Mouse (Mus musculus) right cerebral cortex, adult 18-20 months (tissue): ENCODE data around the gene Srl.
A peak's percentile ranks its signal among the peaks of the same experiment; 100 is the strongest.
"Not testable (repeated sequence)": the region's sequence is repeated elsewhere in the genome, so short reads cannot be mapped to it uniquely, and the experiment has no call there.

Experiments
- DNase-seq: peaks from one replicate; pipeline ENCODE4 v3.0.0; 2022; ENCODE audit warnings: mixed read lengths

Gene Srl

GRCm38 (mm10) chr16:4541501-4542198, at the start of gene Srl:
Gene Srl, minus strand, starts transcription at chr16:4541816.
- DNase-seq: peak; percentile 100

- DNase-seq: no peak
These were observed 48.6 kb upstream of the Srl start for GRCm38 (mm10) chr16:4590236-4590635.

GRCm38 (mm10) chr16:4587516-4588210, 46.0 kb upstream of the Srl start:
- DNase-seq: no peak

GRCm38 (mm10) chr16:4586531-4587123, 45.0 kb upstream of the Srl start:
- DNase-seq: peak; percentile 92

- DNase-seq: no peak
These were observed 44.3 kb upstream of the Srl start for GRCm38 (mm10) chr16:4585642-4586530.

DNA sequence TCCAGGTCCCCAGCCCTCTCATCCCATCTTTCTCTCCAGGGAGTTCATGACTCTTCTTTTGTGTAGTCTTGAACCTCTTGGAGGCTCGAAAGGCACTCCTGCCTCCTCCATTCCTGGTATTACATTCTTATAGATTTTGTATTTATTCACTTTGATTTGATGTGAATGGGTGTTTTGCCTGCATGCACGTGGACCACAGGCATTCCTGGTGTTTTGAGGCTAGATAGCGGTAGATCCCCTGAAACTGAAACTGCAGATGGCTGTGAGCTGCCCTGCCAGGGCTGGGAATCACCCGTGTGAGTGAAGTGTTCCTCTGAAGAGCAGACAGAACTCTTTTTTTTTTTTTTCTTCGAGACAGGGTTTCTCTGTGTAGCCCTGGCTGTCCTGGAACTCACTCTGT, 42.8 kb upstream of the Srl start:
- no peak for DNase-seq

- DNase-seq: no peak
These were observed 42.2 kb upstream of the Srl start for GRCm38 (mm10) chr16:4583807-4584206.

- not testable (repeated sequence) for DNase-seq
These were observed 39.6 kb upstream of the Srl start for GRCm38 (mm10) chr16:4581179-4581578.

- no peak for DNase-seq
These were observed 37.0 kb upstream of the Srl start for GRCm38 (mm10) chr16:4578630-4579029.

DNA sequence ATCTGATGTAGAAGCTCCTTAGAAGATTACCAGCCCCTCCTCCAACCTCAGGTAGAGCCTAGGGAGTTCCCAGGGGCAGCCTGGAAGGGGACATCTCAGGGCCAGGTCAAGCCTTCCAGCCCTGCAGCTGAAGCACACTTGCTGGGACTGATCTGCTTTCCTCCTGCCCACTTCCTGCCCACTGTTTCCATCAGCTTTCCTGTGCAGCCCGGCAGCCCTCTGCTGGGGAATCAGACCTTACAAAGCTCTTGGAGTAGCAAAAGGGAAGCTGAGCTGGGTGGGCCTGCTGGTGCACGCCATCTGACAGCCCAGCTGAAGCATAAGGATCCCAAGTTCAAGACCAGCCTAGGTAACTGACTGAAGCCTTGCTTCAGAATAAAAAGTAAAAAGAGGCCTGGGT, 35.3 kb upstream of the Srl start:
- DNase-seq: no peak

DNA sequence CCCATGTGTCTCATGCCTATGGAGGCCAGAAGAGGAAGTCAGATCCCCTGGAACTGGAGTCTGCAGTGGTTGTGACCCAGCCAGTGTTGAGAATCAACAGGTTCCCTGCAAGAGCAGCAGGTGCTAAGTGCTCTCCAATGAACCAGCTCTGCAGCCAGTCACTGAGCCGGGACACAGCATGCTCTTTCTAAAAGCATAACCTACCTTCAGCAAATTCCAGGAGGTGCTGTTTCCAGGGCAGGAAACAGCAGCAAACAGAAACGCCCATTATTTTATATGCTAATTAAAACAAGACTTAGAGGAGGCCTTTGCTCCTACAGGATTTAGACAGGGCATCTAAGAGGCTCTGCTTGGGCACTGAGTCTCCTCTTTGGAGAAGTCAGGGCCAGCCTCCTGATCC, 34.4 kb upstream of the Srl start:
- DNase-seq: no peak

DNA sequence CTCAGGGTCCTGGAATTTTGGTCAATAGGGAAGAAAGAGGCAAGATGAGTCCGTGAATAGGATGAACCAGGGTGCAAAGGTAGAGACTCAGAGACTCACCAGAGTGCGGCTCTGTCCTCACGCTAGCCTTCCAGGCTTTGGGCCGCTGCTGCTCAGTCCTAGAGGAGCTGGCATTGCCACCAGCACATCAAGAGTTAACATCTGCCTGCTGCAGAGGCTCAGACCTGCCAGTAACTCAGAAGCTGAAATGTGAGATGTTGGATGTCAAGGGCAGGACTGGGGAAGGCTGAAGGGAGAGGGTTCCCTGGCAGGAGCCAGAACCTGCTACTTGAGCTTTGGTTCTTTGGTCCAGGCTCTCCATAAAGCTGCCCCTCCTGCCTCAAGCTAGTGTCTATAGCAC, 29.1 kb upstream of the Srl start:
- DNase-seq: no peak

DNA sequence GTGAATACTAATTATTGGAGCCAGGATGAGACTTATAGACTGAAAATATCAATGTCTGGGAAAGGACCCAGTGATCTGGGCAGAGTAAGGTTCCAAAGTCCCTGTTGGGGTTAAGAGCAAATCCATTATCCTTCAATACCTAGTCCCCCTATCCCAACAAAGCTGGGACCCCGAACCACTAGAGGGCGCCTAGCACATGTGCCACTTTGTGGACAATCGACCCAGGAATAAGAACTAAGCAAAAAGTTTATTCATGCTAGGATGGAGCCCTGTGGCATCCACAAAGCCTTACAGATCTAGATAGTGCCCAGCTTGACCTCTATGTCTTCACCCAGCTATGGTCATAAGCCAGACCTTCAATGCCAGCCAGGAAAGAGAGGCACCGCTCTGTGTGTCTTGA, 26.3 kb upstream of the Srl start:
- peak; percentile 66 for DNase-seq

- peak; percentile 33 for DNase-seq
These were observed 18.7 kb upstream of the Srl start for GRCm38 (mm10) chr16:4560145-4560952.

GRCm38 (mm10) chr16:4559715-4560144, 18.1 kb upstream of the Srl start, which contains the start of gene Tfap4:
Gene Tfap4, minus strand, starts transcription at chr16:4559854.
- DNase-seq: peak; percentile 82

DNA sequence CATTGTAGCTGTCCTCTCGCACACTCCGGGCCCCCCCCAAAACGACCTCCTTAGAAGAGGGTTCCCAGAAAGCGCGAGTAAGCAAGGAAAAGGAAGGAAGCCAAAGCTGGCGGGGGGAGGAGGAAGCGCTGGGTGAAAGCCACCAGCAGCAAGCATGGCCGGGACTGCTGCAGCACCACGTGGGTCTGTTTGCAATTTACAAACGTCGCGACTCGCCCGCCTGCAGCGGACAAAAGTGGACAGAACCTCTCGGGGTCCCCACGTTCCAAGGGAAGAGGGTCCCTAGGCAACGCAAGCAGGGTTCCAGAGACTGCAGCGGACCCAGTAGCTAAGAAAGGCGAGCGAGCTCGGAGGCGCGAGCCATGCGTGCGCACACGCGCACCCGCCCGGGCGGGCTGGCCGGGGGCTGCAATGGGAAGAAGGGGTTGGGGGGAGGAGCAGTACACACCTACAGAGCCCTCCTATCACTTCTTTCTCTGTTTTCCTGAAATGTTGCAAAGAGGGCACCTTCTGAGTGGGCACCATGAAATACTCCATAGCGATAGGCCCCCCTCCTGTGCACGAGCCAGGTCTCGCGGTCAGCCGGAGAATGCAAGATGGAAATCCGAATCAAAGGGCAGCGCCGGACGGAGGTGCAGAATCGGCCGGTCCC, 17.5 kb upstream of the Srl start:
- DNase-seq: peak; percentile 70

DNA sequence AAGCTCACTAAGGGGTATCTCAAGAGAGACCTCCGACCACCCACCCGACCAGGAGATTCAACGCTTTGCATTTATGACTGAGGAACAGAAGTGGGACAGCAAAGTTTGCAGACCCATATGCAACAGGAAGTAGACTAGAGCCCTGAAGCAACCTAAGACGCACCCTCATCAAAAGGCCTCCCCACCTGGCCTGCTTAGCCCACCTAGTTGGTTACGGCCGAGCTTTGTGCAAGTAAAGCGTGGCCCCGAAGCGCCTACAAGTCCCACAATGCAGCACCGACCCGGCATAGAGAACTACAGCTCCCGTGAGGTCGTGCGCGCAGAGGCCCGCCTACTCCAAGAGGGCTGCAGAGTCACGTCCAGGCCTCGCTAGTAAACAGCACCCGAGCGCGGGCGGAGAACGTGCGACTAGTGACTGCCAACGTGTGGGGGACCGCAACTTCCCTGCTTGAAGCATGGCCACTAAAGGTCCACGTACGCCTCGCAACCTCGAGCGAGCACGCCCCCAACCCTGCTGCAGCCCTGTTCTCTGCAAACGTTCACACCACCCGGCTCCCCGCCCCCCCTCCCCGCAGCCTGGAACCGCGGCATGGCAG, 16.9 kb upstream of the Srl start:
- DNase-seq: peak; percentile 94

DNA sequence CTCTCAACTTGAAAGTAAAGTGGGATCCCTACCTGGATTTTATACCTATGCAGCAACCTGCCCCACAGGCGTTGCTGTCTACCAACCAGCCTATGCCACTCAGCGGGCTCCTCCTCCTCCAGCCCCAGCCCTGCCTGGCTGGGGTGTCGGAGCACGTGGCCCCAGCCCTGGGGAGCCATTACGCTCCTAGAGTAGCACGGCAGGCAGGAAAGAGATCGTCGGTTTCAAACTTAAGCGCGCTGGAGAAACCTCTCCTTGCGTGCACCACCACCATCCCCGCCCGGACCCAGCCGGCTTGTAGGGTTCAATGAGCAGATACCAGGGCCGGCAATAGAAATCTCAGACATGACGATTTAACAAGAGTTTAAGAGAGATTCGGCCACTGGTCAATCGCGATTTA, 16.3 kb upstream of the Srl start:
- peak; percentile 74 for DNase-seq

DNA sequence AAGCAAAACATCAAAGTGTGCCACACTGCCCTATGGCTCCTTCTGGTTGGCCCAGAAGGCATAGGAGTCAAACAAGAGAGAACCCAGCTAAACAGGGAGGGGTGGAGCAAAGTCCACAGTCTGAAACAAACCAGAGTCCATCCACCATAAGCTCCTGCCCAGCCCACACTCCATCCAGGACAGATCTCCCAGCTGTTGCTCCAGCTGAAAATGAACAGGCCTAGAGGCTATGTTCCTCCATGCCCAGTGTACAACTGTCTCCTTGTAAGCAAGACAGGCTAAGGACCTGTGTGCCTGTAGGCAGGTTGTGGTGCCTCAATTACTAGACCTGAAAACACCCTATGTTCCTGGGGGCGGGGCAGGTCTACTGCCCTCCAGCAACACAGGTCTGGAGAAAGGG, 15.5 kb upstream of the Srl start:
- no peak for DNase-seq

DNA sequence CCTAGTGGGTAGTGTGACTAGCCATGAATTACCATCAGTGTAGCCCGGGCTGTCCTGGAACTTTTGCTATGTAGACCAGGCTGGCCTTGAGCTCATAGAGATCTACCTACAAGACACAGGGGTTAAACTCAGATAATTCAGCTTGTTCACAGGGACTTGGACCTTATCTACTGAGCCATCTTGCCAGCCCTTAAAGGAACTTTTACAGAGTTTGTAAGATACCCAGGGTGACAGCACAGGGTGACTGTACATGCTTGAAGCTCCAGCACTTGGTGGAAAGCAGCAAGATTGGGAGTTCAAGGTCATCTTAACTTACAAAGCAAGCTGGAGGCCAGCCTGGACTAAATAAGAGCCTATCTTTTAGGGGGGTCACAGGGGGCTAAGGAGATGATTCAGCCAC, 13.9 kb upstream of the Srl start:
- DNase-seq: no peak
